Mouse (Mus musculus): ENCODE data around the gene Slc31a1.

DNA sequence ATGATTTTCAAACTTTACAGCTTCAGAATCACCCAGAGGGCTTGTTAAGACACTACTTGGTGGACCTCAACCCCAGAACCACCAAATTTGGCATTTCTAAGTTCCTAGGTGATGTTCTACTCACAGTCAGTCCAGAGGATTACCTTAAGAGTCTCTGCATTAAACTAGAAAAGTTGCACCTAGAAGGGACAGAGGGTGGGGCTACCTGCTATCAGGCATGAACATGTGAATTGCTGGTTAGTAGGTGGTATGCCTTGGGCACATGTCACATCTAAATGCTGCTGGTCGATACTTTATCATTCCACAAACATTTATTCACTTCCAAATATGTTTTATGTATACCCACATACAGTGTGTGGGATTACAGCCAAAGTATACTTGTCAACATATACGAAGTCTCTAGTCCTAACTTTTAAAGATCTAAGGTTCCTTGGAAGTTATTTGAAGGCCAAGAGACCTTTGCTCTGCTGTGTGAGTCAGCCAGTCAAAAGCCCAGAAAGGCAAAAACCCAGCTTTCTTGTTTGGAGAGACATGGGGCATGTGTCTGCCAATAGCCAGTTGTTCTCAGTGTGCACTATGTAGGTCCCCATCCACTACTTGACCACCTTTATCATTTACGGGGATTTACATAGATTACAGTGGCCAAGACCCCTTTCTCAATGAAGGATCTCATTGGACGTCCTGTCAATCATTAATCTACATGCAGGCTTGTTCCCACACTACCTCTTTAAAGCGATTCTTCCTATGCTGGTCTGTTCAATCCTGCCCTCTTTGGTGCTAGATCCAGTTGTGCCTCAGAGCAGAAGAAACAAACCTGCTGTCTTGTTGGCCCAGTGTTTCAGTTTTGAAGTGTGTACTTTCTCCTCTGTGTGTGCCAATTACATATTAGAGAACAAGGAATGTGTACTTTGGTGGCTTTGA, 29.3 kb downstream of the Slc31a1 start:
- TF ChIP-seq GATA1 (IDR thresholded peaks at IDR 0.05; ENCODE audit: low read length) (no peak), TAL1 (IDR thresholded peaks at IDR 0.05; ENCODE audit: low read length) (no peak)

Measured in erythroblast, embryonic 14.5 days (primary cell).